Mouse (Mus musculus) olfactory bulb, adult 2 months (tissue): ENCODE data around the gene Dhtkd1.

Experiments
- CTCF ChIP-seq: fragments of 200-500 bp; IDR thresholded peaks from 2 replicates; pipeline ENCODE4 v1.5.1; 2012; ENCODE audit warnings: low read depth, mild to moderate bottlenecking, low read length, moderate library complexity; ENCODE audit not compliant: insufficient read depth
- POLR2A ChIP-seq: fragments of 200-500 bp; IDR thresholded peaks from 2 replicates; pipeline ENCODE4 v1.6.1; 2012; ENCODE audit warnings: mild to moderate bottlenecking, low read depth, low read length, moderate library complexity; ENCODE audit not compliant: insufficient read depth

GRCm38 (mm10) chr2:5940936-5941335, 1.7 kb downstream of the Dhtkd1 start:
- no peak for TF ChIP-seq CTCF
- TF ChIP-seq POLR2A = no peak
